Mouse (Mus musculus) ovary, postnatal 10 days (tissue): ENCODE measurements around the gene Rapgef1.

Source experiments
- DNase-seq: peaks from one replicate; pipeline ENCODE4 v3.0.0; 2022; ENCODE audit warnings: low spot score

Gene Rapgef1

DNA sequence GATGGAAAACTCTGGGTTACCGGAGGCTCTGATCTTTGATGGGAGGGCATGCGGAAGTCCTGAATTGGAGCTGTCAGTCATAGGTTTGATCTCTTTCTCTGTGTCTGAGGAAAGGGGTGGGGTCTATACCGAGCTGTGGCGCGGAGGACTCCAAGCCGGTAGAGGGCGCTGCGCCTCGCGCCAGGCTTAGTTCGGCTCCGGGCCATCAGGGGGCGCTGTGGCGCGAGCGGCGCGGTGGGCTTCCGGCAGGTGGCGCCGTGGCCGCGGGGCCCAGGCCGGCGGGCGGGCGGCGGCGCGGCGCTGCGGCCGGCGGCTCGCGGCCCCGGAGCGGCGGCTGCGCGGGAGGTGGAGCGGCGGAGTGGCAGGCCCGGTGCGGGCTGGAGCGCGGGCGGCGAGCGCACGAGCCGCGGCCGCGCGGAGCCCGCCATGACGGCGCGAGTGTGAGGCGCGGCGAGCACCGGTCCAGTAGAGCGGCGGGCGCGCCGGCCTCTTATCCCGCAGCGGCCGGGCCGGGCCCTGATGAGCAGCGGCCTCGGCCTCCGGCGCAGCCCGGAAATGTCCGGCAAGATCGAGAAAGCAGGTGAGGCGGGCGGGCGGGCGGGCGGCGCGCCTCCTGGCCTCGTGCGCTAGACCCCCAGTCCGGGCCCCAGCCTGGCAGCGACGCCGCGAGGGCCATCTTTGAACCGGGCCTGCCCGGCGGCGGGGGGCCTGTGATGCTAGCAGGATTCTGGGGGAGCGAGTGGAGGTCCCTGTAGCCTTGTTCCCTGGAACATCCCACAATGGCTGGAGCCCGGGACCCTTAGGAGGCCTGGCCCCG lies at the start of gene Rapgef1:
Rapgef1 (plus strand) TSS at position 237 of the 817 bp plus-strand sequence.
- DNase-seq = peak; percentile 95

DNA sequence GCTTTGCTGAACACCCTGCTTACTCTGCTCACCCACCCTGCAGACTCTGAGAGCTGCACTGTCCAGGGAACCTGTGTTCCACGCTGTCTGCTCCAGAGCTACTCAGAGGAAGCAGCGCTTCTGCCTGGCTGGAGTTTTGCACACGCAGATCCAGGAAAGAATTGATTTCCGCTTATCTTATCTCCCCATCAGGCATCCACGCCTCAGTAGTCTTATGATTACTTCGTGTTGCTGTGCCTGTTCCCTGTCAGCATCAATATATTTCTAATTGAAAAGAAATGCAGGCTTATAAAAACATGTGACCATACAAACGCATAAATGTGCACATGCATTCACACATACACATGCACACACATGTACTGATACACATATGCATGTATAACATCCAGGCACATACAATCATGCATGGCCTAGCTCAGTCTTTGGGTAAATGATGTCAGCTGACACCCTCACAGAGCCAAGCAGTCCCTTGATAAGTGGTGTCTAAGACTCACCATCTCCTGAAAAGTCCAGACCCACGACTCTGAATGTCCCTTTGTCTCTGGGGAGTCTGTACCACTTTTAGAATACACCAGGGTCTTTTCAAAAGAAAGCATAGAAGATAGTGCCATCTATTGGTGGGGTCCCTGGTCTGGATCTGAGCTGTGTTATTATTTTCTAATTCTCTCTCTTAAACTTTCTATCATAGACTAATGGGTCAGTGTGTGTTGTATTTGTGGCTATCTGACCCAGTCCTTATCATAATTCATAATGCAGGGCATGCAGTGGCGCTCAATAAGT lies 47.4 kb upstream of the Rapgef1 start:
- no peak for DNase-seq

DNA sequence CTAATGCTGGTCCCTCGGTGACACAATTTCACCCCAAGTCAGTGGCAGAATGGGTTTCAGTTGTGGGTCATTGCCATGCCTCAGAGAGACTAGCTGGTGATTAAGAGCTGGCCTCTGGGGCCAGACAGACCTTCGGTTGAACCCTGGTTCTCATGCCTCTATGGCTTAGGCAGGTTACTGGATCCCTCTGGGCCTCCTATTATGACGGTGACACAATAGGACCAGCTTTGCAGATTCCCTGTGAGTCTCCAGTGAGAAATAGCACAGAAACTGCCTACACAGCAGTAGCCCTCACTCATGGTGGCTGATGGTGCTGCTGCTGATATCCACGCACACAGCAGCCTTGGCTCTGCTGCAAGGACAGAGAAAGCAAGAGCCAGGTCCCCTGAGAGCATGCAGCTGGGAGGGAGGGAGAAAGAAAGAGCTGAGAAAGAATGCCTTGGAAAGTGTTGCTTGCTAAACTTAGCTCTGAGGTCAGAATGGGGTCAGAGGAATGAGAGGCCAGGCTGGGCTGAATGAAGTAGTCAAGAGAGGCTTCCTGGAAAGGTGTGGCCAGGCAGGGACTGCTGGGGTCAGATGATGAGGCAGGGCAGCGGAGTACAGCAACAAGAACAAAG lies 46.6 kb upstream of the Rapgef1 start:
- no peak for DNase-seq

GRCm38 (mm10) chr2:29573591-29573990 lies 45.9 kb upstream of the Rapgef1 start:
- peak; percentile 26 for DNase-seq

- DNase-seq = no peak
These were observed 45.3 kb upstream of the Rapgef1 start for GRCm38 (mm10) chr2:29574187-29574586.

- peak; percentile 24 for DNase-seq
These were observed 37.1 kb upstream of the Rapgef1 start for GRCm38 (mm10) chr2:29582415-29582814.

DNA sequence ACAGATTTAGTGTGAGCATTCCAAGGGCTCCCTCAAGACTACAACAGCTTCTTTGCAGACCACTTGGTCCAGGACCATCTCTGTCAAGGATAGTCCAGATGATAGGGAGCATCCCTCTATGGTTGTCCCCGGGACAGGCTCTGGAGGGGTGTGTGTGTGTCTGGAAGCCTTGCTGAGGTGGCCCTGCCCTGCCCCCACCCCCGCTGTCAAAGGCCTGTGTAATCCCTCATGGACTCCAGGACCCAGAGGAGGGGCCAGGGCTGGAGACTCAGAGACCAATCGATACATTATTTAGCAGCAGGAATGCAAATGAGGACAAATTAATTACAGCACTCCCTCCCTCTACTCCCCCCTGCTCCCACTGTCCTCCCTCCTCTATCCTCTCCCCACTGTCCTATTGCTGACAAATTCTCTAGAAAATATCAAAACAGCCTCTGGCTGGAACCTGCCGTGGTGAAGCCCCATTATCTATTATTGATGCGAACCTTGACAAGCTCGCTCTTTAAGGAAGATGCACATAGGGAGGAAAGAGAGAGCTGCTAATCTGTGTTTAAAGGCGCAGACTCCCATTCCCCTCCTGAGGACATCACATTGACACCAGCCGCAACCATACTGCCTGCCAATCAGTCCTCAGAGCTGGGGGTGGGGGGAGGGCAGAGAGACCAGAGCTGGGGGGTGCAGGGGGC lies 33.4 kb upstream of the Rapgef1 start:
- no peak for DNase-seq

DNA sequence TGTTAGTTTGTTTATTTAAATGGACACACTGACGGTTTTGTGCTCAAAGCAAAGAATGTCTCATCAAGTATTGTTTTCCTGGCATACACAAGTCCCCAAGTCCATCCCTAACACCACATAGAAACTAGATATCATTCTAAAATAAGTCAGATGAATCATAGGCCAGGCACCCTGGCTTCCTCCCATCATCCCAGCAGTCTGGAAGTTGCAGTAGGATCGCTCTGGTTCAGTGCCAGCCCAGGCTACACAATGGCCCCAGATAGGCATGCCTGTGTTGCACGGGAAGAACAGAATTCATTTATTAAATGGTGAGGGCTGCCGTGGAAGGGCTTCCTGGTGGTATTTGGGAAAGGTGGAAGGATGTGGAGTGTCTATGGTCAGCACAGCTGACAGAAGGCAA lies 31.5 kb upstream of the Rapgef1 start:
- no peak for DNase-seq

DNA sequence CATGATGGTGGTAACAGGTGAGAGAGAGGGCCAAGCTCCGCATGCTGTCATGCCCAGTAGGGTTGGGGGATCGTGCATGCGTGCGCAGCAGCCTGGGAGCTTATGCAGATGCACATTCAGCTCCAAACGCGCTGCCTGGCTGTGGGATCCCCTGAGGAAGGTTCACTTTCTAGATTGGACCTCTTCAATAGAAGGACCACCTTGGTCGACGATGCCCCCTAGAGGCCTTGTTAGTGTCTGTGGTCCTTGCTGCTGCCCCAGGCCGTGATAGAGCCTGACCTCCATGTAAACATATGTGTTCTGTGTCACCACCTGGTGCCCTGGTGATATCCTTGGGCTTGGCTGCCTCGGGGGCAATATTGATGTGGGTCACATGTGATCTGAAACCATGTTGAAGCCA lies 30.3 kb upstream of the Rapgef1 start:
- no peak for DNase-seq

- no peak for DNase-seq
These were observed 27.9 kb upstream of the Rapgef1 start for GRCm38 (mm10) chr2:29591626-29592025.

GRCm38 (mm10) chr2:29592537-29592936 lies 27.0 kb upstream of the Rapgef1 start:
- DNase-seq = no peak

DNA sequence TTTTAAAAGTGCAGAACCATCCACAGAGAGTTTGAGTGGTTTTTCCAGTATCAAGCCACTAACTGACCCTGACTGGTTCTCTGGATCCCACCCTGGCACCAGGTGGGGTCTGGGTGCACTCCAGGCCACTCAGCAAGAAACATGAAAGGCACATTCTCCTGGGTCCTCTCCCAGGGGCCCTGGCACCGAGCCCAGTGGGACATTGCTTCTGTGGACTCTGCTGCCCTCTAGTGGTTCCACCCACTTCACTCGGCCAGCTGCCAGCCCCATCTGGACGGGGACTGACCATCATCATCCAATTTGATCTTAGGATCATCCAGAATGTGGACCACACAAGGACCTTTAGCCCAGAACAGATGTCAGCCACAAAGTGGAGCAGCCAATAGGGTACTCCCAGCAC lies 15.6 kb upstream of the Rapgef1 start:
- peak; percentile 74 for DNase-seq

DNA sequence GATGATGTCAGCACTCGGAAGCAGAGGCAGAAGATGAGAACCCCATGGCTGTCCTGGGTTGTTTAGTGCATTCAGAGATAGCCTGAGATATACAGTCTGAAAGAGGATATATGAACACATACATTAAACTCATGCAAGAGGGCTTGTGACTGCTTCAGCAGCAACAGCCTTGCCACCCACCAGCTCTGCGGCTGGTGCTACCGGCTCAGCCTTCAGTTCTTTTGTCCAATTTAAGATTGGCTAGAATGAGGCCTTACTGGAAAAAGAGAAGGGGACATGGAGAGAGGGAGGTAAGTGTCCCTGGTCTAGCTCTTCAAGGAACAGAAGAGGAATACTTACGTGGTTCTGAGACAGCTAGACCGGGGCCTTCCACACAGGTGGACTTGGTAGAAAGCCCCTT lies 13.9 kb upstream of the Rapgef1 start:
- DNase-seq = no peak

- no peak for DNase-seq
These were observed 13.1 kb upstream of the Rapgef1 start for GRCm38 (mm10) chr2:29606460-29606859.

DNA sequence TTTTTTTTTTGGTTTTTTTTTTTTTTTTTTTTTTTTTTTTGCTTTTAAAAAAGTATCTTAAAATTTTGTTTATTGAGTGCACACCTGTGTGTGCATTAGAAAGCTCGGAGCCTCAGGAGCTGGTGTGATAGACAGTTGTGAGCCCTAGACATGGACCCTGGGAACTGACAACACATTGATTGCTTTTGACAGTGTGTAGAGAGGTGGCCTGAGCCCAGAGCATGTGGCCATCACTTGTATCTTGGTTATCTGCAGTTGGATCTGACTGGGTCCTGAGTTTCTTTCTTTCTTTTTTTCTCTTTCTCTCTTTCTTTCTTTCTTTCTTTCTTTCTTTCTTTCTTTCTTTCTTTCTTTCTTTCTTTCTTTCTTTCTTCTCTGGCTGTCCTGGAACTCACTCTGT lies 2.2 kb upstream of the Rapgef1 start:
- no peak for DNase-seq

- no peak for DNase-seq
These were observed 515 bp upstream of the Rapgef1 start for GRCm38 (mm10) chr2:29618926-29619483.

DNA sequence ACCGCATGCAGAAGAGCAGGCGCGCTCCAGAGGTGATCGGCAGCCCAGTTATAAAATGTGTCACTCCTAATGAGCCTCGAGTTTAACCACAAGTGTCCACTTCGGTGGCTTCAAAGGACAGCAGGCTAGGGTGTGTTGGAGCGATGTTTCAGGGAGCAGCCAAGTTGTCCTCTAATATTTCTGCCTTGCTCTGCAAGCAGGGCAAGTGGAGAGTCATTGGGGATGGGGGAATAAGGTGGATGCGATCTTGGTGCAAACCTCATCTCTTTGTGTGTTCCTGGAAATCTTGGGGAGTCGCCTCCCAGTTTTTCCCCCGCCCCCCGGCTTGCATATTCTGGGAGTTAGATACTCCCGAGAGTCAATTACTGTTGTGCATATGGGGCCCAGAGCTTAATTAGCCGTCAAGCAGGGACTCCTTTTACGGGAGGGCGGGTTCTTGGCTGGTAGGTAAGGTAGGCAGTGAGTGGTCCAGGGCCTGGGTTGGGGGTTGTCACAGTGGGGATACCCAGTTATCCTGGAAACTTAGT lies 844 bp downstream of the Rapgef1 start:
- DNase-seq = no peak

- DNase-seq = no peak
These were observed 1.6 kb downstream of the Rapgef1 start for GRCm38 (mm10) chr2:29621163-29621562.

DNA sequence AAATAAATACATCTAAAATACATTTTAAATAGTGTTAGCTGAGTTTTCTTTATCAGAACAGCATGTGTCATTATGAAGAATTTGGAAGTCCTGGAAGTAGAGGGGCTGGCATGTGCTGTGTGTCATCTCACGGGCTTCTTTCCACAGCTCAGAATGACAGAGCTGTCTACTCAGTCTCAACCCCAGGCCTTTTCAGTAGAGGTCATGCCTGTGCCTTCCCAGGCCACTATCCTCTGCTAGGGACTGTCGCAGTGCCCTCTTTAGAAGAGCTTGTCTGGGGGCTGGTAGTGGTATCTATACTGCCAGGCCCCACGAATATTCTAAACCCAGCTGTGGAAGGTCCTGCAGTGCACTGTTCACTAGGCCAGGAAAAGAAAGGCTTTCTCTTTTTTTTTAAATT lies 2.1 kb downstream of the Rapgef1 start:
- DNase-seq = no peak

- DNase-seq = no peak
These were observed 2.8 kb downstream of the Rapgef1 start for GRCm38 (mm10) chr2:29622126-29623005.
